Mouse (Mus musculus) forebrain, embryonic 11.5 days (tissue): ENCODE results near the gene Kpna2. TPM values are rescaled to one million over a fixed set of nuclear protein-coding genes. Genes with fewer than 3 reads are reported as not detected.
"Not testable (repeated sequence)": the region's sequence is repeated elsewhere in the genome, so short reads cannot be mapped to it uniquely, and the experiment has no call there.

Source experiments
- ATAC-seq: fragments of 200-750 bp; cut with Nextera tagmentation; replicated peaks from 2 replicates; pipeline ENCODE4 v1.8.0; 2017; ENCODE audit warnings: moderate TSS enrichment; ENCODE audit not compliant: low FRiP score
- DNase-seq: peaks from one replicate; pipeline ENCODE4 v3.0.0-alpha.2; 2017; ENCODE audit warnings: low spot score
- H3K27ac ChIP-seq: fragments of 300-500 bp; sonication (generic); 2 replicates; pipeline ENCODE4 v1.5.1; 2014; ENCODE audit warnings: low read depth, low read length
- H3K27me3 ChIP-seq: fragments of 300-500 bp; sonication (generic); 2 replicates; pipeline ENCODE4 v1.6.1; 2014; ENCODE audit warnings: mild to moderate bottlenecking, low read length, mixed read lengths; ENCODE audit not compliant: control insufficient read depth, insufficient read depth
- H3K36me3 ChIP-seq: fragments of 300-500 bp; sonication (generic); 2 replicates; pipeline ENCODE4 v1.6.1; 2014; ENCODE audit warnings: mild to moderate bottlenecking, low read length, moderate library complexity, mixed read lengths; ENCODE audit not compliant: control insufficient read depth, insufficient read depth
- H3K4me1 ChIP-seq: fragments of 300-500 bp; sonication (generic); replicated peaks from 2 replicates; pipeline ENCODE4 v1.6.1; 2014; ENCODE audit warnings: low read length, mixed read lengths; ENCODE audit not compliant: control insufficient read depth, insufficient read depth
- H3K4me2 ChIP-seq: fragments of 300-500 bp; sonication (generic); 2 replicates; pipeline ENCODE4 v1.6.1; 2014; ENCODE audit warnings: low read depth, mild to moderate bottlenecking, low read length, moderate library complexity, mixed read lengths; ENCODE audit not compliant: severe bottlenecking
- H3K4me3 ChIP-seq: fragments of 300-500 bp; sonication (generic); 2 replicates; pipeline ENCODE4 v1.5.1; 2014; ENCODE audit warnings: low read depth, low read length
- H3K9ac ChIP-seq: fragments of 300-500 bp; sonication (generic); 2 replicates; pipeline ENCODE4 v1.6.1; 2014; ENCODE audit warnings: low read length
- H3K9me3 ChIP-seq: fragments of 300-500 bp; sonication (generic); 2 replicates; pipeline ENCODE4 v1.6.1; 2016; ENCODE audit warnings: low read length, mixed read lengths; ENCODE audit not compliant: control insufficient read depth
- WGBS: fragments of 180-500 bp; shearing (Covaris S2); extraction: QIAGEN DNeasy Blood & Tissue Kit; methylation state at CpG from one replicate; pipeline ENCODE4 v1.1.7; 2014; 5-methylcytosine and 5-hydroxymethylcytosine counted together
- polyA plus RNA-seq: library from polyadenylated mRNA; unstranded; fragments of >200 nt; fragmentation: Nextera tagmentation; extraction: Ambion mirVana; gene quantifications from 2 replicates; pipeline ENCODE4 v1.2.1, GENCODE M21; 2014

The Kpna2 gene
- polyA plus RNA-seq, 1 experiment from 2014 or later = 777 TPM

DNA sequence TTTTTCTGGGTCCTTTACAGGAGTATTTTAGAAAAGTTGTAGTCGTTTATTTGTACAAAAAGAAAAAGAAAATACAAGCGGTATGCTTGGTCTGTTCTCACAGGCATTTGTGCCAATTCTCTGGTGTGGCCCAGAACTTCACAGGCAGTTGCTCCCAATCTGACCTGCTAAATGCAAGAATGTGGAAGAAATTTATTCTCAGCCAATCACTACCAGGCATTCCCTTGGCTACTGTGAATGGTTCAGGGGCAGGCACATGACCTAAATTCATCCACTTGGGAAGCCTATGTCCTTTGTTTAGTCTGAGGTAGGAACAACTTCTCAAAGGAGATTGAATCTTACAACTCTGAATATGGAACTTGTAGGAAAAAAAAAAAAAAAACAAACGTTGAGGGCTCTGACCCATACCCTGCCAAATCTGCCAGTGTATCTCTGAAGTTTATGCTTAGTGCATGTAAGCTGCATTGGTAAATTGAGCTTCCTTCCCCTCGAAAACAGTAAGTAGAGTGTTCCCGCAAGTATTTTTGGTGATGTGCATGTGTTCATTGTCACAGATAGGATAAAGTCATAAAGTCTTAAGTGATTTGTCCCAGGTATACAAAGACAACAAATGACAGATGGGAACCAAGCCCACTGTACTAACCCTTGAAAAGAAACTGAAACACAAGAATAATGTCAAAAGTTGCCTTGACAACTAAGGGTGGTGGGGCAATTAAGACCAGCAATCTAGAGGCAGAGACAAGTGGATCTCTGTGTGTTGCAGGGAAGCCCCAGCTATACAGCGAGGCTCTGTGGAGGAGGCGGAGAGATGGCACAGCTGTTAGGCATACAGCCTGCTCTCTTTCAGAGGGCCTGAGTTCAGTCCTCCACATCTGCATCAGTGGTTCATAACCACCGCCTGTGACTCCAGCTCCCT, 2.7 kb upstream of the Kpna2 start:
- H3K36me3 ChIP-seq = peaks cover 2% of the 10 kb centered on the region; the same call in 1 of the 2 replicates
- peak; percentile 51 for ATAC-seq
- 43% methylated on average over 8 of the region's 8 CpGs for WGBS
- H3K4me3 ChIP-seq = no peak overlapping the region
- H3K9ac ChIP-seq = no peak overlapping the region; the same call in 1 of the 2 replicates
- H3K4me1 ChIP-seq = peaks cover 6% of the 10 kb centered on the region; the same call in 1 of the 2 replicates
- H3K4me2 ChIP-seq = peak overlapping the region; percentile 29; the same call in 1 of the 2 replicates
- no peaks in the 10 kb centered on the region for H3K9me3 ChIP-seq
- H3K27me3 ChIP-seq = no peaks in the 10 kb centered on the region
- H3K27ac ChIP-seq = peak overlapping the region; percentile 65
- no peak for DNase-seq

DNA sequence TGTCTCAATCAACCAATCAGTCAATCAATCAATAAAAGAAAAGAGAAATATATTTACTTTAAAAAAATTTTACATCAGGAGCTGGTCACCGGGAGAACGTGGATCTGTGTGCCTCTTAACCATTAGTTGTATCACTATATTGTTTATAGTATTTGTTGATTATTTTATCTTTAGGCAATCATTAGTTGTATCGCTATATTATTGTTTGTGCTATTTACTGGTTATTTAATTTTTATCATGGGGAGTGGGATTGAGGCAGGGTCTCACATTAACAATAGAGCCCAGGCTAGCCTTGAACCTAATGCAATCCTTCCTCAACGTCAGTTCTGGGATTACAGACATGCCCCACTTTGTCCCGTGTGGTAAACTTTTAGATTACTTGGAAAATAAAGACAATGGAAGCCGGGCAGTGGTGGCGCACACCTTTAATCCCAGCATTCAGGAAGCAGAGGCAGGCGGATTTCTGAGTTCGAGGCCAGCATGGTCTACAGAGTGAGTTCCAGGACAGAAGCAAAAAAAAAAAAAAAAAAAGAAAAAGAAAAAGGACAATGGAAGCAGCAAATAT, 690 bp upstream of the Kpna2 start:
- peak overlapping the region; percentile 52 for H3K4me2 ChIP-seq
- WGBS = 82% methylated on average over 9 of the region's 9 CpGs
- ATAC-seq = no peak
- no peak for DNase-seq
- peak overlapping the region; percentile 62 for H3K4me3 ChIP-seq
- no peaks in the 10 kb centered on the region for H3K9me3 ChIP-seq
- H3K27me3 ChIP-seq = no peaks in the 10 kb centered on the region
- peak overlapping the region; percentile 61; the same call in 1 of the 2 replicates for H3K9ac ChIP-seq
- H3K27ac ChIP-seq = peak overlapping the region; percentile 48; the same call in 1 of the 2 replicates
- peaks cover 8% of the 10 kb centered on the region; the same call in 1 of the 2 replicates for H3K4me1 ChIP-seq
- H3K36me3 ChIP-seq = peaks cover 10% of the 10 kb centered on the region; the same call in 1 of the 2 replicates

DNA sequence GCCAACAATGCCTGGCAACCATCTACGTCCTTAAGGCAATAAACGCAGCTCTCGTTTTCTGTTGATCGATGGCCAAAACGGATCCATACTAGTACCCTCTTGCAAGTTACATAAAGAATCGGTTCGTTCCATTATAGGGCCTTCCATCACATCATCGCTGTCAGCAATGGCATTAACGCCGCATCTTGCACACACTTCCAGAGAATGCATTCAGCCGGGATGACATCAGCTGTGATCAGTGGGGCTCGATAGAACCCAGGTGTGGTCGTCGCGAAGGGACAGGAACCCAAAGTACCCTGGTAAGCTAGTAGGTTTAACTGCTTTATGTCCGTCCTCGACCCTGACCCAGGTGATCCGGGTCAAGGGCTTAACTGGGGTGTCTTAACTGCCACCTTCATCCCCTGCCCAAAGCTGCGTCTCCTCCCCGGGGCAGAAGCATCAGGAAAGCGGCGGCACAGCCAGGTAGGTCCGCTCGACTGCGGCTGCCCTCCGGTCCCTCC, 640 bp downstream of the Kpna2 start:
- H3K9me3 ChIP-seq = no peaks in the 10 kb centered on the region
- H3K4me3 ChIP-seq = peak overlapping the region; percentile 62
- H3K36me3 ChIP-seq = peaks cover 16% of the 10 kb centered on the region; the same call in 1 of the 2 replicates
- peak overlapping the region; percentile 53 for H3K4me2 ChIP-seq
- peak overlapping the region; percentile 67 for H3K27ac ChIP-seq
- ATAC-seq (peak; percentile 43; the same call in 1 of the 2 replicates), DNase-seq (peak; percentile 80)
- peak overlapping the region; percentile 88 for H3K9ac ChIP-seq
- WGBS = under 1% methylated on average over 26 of the region's 26 CpGs
- H3K4me1 ChIP-seq = peaks cover 8% of the 10 kb centered on the region; the same call in 1 of the 2 replicates
- no peaks in the 10 kb centered on the region for H3K27me3 ChIP-seq

DNA sequence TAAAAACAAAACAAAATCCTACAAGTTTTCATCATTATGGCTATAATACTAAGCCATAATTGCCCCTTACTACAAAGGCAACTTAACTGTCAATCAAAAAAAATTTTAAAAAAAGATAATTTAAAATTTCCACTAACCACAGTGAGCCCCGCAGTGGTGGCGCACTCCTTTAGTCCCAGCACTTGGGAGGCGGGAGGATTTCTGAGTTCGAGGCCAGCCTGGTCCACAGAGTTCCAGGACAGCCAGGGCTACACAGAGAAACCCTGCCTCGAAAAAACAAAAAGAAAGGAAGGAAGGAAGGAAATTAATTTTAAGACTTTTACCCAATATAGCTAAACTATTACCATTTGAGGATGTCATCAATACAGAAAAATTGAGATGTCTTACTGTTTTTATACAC, 1.4 kb downstream of the Kpna2 start:
- WGBS = 13% methylated on average over 5 of the region's 5 CpGs
- no peak overlapping the region for H3K27ac ChIP-seq
- no peaks in the 10 kb centered on the region for H3K9me3 ChIP-seq
- H3K4me1 ChIP-seq = peaks cover 8% of the 10 kb centered on the region; the same call in 1 of the 2 replicates
- H3K27me3 ChIP-seq = no peaks in the 10 kb centered on the region
- peak overlapping the region; percentile 53 for H3K4me2 ChIP-seq
- H3K4me3 ChIP-seq = peak overlapping the region; percentile 62
- DNase-seq (no peak), ATAC-seq (no peak)
- H3K36me3 ChIP-seq = peaks cover 16% of the 10 kb centered on the region; the same call in 1 of the 2 replicates
- peak overlapping the region; percentile 88 for H3K9ac ChIP-seq

DNA sequence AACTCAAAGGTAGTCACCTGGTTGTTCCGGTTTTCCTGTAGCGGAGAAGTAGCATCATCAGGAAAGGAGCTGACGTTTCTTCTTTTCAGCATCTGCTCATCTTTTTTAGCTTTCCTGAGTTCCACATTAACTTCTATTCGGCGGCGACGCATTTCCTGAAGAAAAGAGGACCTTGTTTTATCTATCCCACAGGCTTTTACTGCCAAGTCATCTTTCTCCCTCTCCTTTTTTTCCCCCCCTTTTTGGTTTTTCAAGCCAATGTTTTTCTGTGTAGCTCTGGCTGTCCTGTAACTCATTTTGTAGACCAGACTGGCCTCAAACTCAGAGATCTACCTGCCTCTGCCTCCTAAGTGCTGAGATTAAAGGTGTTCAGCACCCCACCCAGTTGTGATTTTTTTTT, 2.8 kb downstream of the Kpna2 start:
- not testable (repeated sequence) for DNase-seq, H3K9me3 ChIP-seq, H3K4me1 ChIP-seq, ATAC-seq, H3K4me3 ChIP-seq, H3K4me2 ChIP-seq, H3K27ac ChIP-seq, H3K9ac ChIP-seq, H3K27me3 ChIP-seq
- WGBS = 95% methylated on average over 7 of the region's 7 CpGs
- H3K36me3 ChIP-seq = peaks cover 16% of the 10 kb centered on the region; the same call in 1 of the 2 replicates

DNA sequence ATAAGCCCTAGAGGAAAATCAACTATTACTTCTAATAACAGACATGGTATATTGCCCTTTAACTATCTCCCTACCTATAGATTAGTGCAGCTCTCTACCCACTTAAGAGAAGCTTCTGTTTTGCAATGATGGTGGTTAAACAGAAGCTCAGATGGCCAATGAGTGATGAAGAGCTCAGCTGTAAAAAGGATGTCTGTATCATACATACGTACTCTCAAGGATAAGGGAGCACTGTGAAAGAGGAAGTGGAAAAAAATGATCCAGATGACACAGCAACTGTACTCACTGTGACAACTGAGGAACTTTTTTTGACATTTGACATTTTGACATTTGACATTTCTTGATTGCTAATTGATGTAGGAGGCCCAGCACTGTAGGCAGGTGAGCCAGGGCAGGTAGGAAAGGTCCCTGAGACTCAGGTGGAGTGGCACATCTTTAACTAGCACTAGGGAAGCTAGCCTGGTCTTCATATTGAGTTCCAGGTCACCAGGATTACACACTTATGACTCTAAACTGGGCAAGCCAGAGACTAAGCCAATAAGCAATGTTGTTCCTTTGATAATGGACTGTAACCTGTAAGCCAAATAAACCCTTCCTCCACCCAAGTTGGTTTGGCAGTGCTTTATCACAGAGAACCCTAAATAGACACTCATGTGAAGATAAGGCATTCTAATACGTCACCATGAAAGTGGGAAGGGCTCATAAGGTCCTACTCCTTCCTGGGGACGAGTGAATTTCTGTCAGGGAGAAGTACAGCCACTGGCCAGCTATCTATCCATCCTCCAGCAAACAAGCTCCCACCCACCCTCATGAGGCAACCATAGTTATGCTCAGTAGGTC, 4.9 kb downstream of the Kpna2 start:
- H3K9me3 ChIP-seq = no peaks in the 10 kb centered on the region
- DNase-seq (no peak), ATAC-seq (no peak)
- no peak overlapping the region for H3K4me2 ChIP-seq
- H3K4me1 ChIP-seq = peaks cover 2% of the 10 kb centered on the region; the same call in 1 of the 2 replicates
- 83% methylated on average over 3 of the region's 3 CpGs for WGBS
- H3K36me3 ChIP-seq = peaks cover 25% of the 10 kb centered on the region; the same call in 1 of the 2 replicates
- no peak overlapping the region for H3K27ac ChIP-seq
- no peak overlapping the region for H3K9ac ChIP-seq
- no peaks in the 10 kb centered on the region for H3K27me3 ChIP-seq
- no peak overlapping the region for H3K4me3 ChIP-seq

DNA sequence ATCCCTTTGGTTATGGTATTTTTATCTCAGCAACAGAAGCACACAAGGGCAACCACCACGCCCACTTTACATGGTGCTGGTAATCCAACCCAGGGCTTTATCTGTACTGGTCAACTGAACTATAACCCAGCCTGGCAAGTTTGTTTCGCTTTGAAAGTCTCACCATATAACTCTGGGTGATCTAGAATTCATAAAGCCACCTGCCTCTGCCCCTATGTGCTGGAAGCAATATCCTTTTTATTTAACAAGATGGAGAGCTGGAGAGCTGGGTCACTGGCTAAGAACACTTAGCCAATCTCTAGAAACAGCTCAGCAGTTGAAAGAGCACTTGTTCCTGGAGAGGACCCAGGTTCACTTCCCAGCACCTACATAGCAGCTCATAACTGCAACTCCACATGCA, 12.0 kb downstream of the Kpna2 start:
- H3K27ac ChIP-seq = no peak overlapping the region
- ATAC-seq = no peak
- H3K27me3 ChIP-seq = no peaks in the 10 kb centered on the region
- 87% methylated on average over 2 of the region's 2 CpGs for WGBS
- H3K9me3 ChIP-seq = no peaks in the 10 kb centered on the region
- H3K36me3 ChIP-seq = peaks cover 19% of the 10 kb centered on the region; the same call in 1 of the 2 replicates
- no peaks in the 10 kb centered on the region for H3K4me1 ChIP-seq
- DNase-seq = no peak
- no peak overlapping the region for H3K4me3 ChIP-seq
- no peak overlapping the region for H3K4me2 ChIP-seq
- H3K9ac ChIP-seq = no peak overlapping the region
